Mouse (Mus musculus): ENCODE measurements around the gene Zfhx2. TPM values are rescaled to one million over a fixed set of nuclear protein-coding genes. Genes with fewer than 3 reads are reported as not detected.

Gene Zfhx2
- total and polyA plus RNA-seq, 3 experiments, result 0.07 to 0.59 (median 0.30) TPM

GRCm38 (mm10) chr14:55086009-55086514, 6.1 kb downstream of the Zfhx2 start:
- Histone ChIP-seq H3K9me3 (replicated peaks; ENCODE audit: low read length) (no peaks in the 10 kb centered on the region), H3K4me3 (replicated peaks in 1 of 3; ENCODE audit: low read depth in 2 of 3, low read length in 2 of 3, poor library complexity in 1 of 3) (no peak overlapping the region), H3K9ac (ENCODE audit: insufficient read depth, low read depth) (no peak overlapping the region), H3K4me2 (ENCODE audit: insufficient read depth, low read depth, poor library complexity, severe bottlenecking) (no peak overlapping the region), H3K79me2 (replicated peaks; ENCODE audit: control insufficient read depth, extremely low read depth, insufficient read depth, poor library complexity, severe bottlenecking) (no peaks in the 10 kb centered on the region), H3K4me1 (ENCODE audit: control insufficient read depth in 1 of 2, insufficient read depth in 2 of 2) (peaks cover 20 to 37% of the 10 kb centered on the region in 2 experiments), H3K27ac (ENCODE audit: insufficient read depth, low read depth) (no peak overlapping the region), H3K27me3 (replicated peaks) (no peaks in the 10 kb centered on the region), H3K36me3 (replicated peaks in 1 of 2; ENCODE audit: control insufficient read depth in 1 of 2, insufficient read depth in 1 of 2, low read length in 1 of 2) (no peaks in the 10 kb centered on the region)
- dilution Hi-C loops (cut with MboI; ENCODE audit: extremely low pct_ligation_motif_present, extremely low pct_unique_long_range_greater_than_20kb, low sequenced_read_pairs) (no loop called here), in situ Hi-C loops (cut with MboI; ENCODE audit: low pct_ligation_motif_present, low pct_unique_long_range_greater_than_20kb, low sequenced_read_pairs) (no loop called here)
- TF ChIP-seq KAT2A (IDR thresholded peaks at IDR 0.05; ENCODE audit: insufficient replicate concordance, low read length), result no peak
- no peak for TF ChIP-seq BHLHE40 (IDR thresholded peaks at IDR 0.05; ENCODE audit: low read depth, low read length)
- no peak for TF ChIP-seq JUN (IDR thresholded peaks at IDR 0.05; ENCODE audit: insufficient read depth, low read depth, low read length)
- TF ChIP-seq UBTF (IDR thresholded peaks at IDR 0.05; ENCODE audit: low read depth, low read length), result no peak
- TF ChIP-seq USF2 (conservative IDR thresholded peaks at IDR 0.05; ENCODE audit: low read depth, low read length), result no peak
- no peak for TF ChIP-seq TCF12 (IDR thresholded peaks at IDR 0.05; ENCODE audit: low read depth, low read length)
- DNase-seq (ENCODE audit: extremely low read depth), result no peak

- TF ChIP-seq NELFE (IDR thresholded peaks at IDR 0.05; ENCODE audit: low read depth, low read length), result no peak
- TF ChIP-seq USF1 (IDR thresholded peaks at IDR 0.05; ENCODE audit: low read depth, low read length), result no peak
- TF ChIP-seq PAX5 (IDR thresholded peaks at IDR 0.05; ENCODE audit: low read length), result no peak
- TF ChIP-seq RCOR1 (conservative IDR thresholded peaks at IDR 0.05; ENCODE audit: low read depth, low read length), result no peak
- no peak for TF ChIP-seq SMC3 (IDR thresholded peaks at IDR 0.05; ENCODE audit: low read depth, low read length)
- no peaks in the 10 kb centered on the region for H3K9me3 ChIP-seq (replicated peaks; ENCODE audit: low read length)
- no peak overlapping the region for H3K4me3 ChIP-seq (replicated peaks in 1 of 3; ENCODE audit: low read depth in 2 of 3, low read length in 2 of 3, poor library complexity in 1 of 3)
- H3K4me1 ChIP-seq (ENCODE audit: control insufficient read depth in 1 of 2, insufficient read depth in 2 of 2), result peaks cover 18 to 39% of the 10 kb centered on the region in 2 experiments
- H3K36me3 ChIP-seq (replicated peaks in 1 of 2; ENCODE audit: control insufficient read depth in 1 of 2, insufficient read depth in 1 of 2, low read length in 1 of 2), result no peaks in the 10 kb centered on the region
- DNase-seq (ENCODE audit: extremely low read depth), result no peak
- H3K4me2 ChIP-seq (ENCODE audit: insufficient read depth, low read depth, poor library complexity, severe bottlenecking), result no peak overlapping the region
- no peak overlapping the region for H3K27ac ChIP-seq (ENCODE audit: insufficient read depth, low read depth)
- dilution Hi-C loops (cut with MboI; ENCODE audit: extremely low pct_ligation_motif_present, extremely low pct_unique_long_range_greater_than_20kb, low sequenced_read_pairs) (no loop called here), in situ Hi-C loops (cut with MboI; ENCODE audit: low pct_ligation_motif_present, low pct_unique_long_range_greater_than_20kb, low sequenced_read_pairs) (no loop called here)
- H3K79me2 ChIP-seq (replicated peaks; ENCODE audit: control insufficient read depth, extremely low read depth, insufficient read depth, poor library complexity, severe bottlenecking), result no peaks in the 10 kb centered on the region
- H3K27me3 ChIP-seq (replicated peaks), result no peaks in the 10 kb centered on the region
- H3K9ac ChIP-seq (ENCODE audit: insufficient read depth, low read depth), result no peak overlapping the region
These were observed 6.7 kb downstream of the Zfhx2 start for GRCm38 (mm10) chr14:55085324-55086008.

- in situ Hi-C loops (cut with MboI; ENCODE audit: low pct_ligation_motif_present, low pct_unique_long_range_greater_than_20kb, low sequenced_read_pairs) (no loop called here), dilution Hi-C loops (cut with MboI; ENCODE audit: extremely low pct_ligation_motif_present, extremely low pct_unique_long_range_greater_than_20kb, low sequenced_read_pairs) (no loop called here)
- DNase-seq (ENCODE audit: extremely low read depth), result no peak
- no peaks in the 10 kb centered on the region for H3K27me3 ChIP-seq (replicated peaks)
- no peak for TF ChIP-seq POLR2AphosphoS2 (IDR thresholded peaks at IDR 0.05; ENCODE audit: low read depth, low read length)
- TF ChIP-seq TBP (conservative IDR thresholded peaks at IDR 0.05; ENCODE audit: low read depth, low read length), result no peak
- no peak for TF ChIP-seq MYC (IDR thresholded peaks at IDR 0.05; ENCODE audit: low read depth, low read length)
- no peak for TF ChIP-seq SMC3 (IDR thresholded peaks at IDR 0.05; ENCODE audit: low read depth, low read length)
- no peak for TF ChIP-seq KAT2A (IDR thresholded peaks at IDR 0.05; ENCODE audit: insufficient replicate concordance, low read length)
- TF ChIP-seq BHLHE40 (IDR thresholded peaks at IDR 0.05; ENCODE audit: low read depth, low read length), result no peak
- no peak for TF ChIP-seq MXI1 (IDR thresholded peaks at IDR 0.05; ENCODE audit: low read depth, low read length)
- no peak for TF ChIP-seq RAD21 (IDR thresholded peaks at IDR 0.05; ENCODE audit: low read depth, low read length)
- no peak for TF ChIP-seq NELFE (IDR thresholded peaks at IDR 0.05; ENCODE audit: low read depth, low read length)
- no peak overlapping the region for H3K4me2 ChIP-seq (ENCODE audit: insufficient read depth, low read depth, poor library complexity, severe bottlenecking)
- no peak overlapping the region for H3K9ac ChIP-seq (ENCODE audit: insufficient read depth, low read depth)
- H3K27ac ChIP-seq (ENCODE audit: insufficient read depth, low read depth), result no peak overlapping the region
- peaks cover 14 to 39% of the 10 kb centered on the region in 2 experiments for H3K4me1 ChIP-seq (ENCODE audit: control insufficient read depth in 1 of 2, insufficient read depth in 2 of 2)
- H3K36me3 ChIP-seq (replicated peaks in 1 of 2; ENCODE audit: control insufficient read depth in 1 of 2, insufficient read depth in 1 of 2, low read length in 1 of 2), result no peaks in the 10 kb centered on the region
- H3K4me3 ChIP-seq (replicated peaks in 1 of 3; ENCODE audit: low read depth in 2 of 3, low read length in 2 of 3, poor library complexity in 1 of 3), result no peak overlapping the region
- no peaks in the 10 kb centered on the region for H3K79me2 ChIP-seq (replicated peaks; ENCODE audit: control insufficient read depth, extremely low read depth, insufficient read depth, poor library complexity, severe bottlenecking)
- no peaks in the 10 kb centered on the region for H3K9me3 ChIP-seq (replicated peaks; ENCODE audit: low read length)
These were observed 8.6 kb downstream of the Zfhx2 start for GRCm38 (mm10) chr14:55083481-55083880.
